Mouse (Mus musculus) bone marrow, adult 2 months (tissue): Measurements from ENCODE around the gene Rab6a.

Source experiments
- CTCF ChIP-seq: fragments of 200-500 bp; IDR thresholded peaks from 2 replicates; pipeline ENCODE4 v1.5.1; 2011; ENCODE audit warnings: low read length, control low read depth; ENCODE audit not compliant: control insufficient read depth, insufficient read depth
- POLR2A ChIP-seq: fragments of 200-500 bp; IDR thresholded peaks from 2 replicates; pipeline ENCODE4 v1.6.1; 2011; ENCODE audit warnings: low read depth, mild to moderate bottlenecking, control low read depth, low read length, borderline replicate concordance; ENCODE audit not compliant: control insufficient read depth

GRCm38 (mm10) chr7:100616121-100616857 lies 9.1 kb downstream of the Rab6a start:
- TF ChIP-seq CTCF (no peak), POLR2A (no peak)
